Mouse (Mus musculus): ENCODE results near the gene Hpse2. TPM values are rescaled to one million over a fixed set of nuclear protein-coding genes. Genes with fewer than 3 reads are reported as not detected.

The Hpse2 gene
- total RNA-seq, 1 experiment = 0.27 TPM

- Histone ChIP-seq H3K4me3 (ENCODE audit: insufficient read depth in 1 of 2, low read depth in 1 of 2, low read length in 2 of 2, poor library complexity in 1 of 2, severe bottlenecking in 1 of 2) (no peak overlapping the region), H3K9me3 (ENCODE audit: control insufficient read depth, insufficient read depth, low read depth, low read length) (no peaks in the 10 kb centered on the region), H3K36me3 (ENCODE audit: control insufficient read depth, insufficient read depth, low read length, poor library complexity, severe bottlenecking) (no peaks in the 10 kb centered on the region), H3K9ac (ENCODE audit: insufficient read depth, low read depth, low read length, poor library complexity, severe bottlenecking) (no peak overlapping the region), H3K4me1 (ENCODE audit: control insufficient read depth in 2 of 2, insufficient read depth in 2 of 2, low read length in 2 of 2, poor library complexity in 1 of 2) (no peaks in the 10 kb centered on the region), H3K27ac (ENCODE audit: insufficient read depth, low read depth, low read length, poor library complexity, severe bottlenecking) (no peak overlapping the region)
- in situ Hi-C loops (cut with MboI; ENCODE audit: low sequenced_read_pairs in 2 of 2, unreplicated experiment in 2 of 2) = no loop called here
- DNase-seq (ENCODE audit: low read depth, low spot score) = no peak
- TF ChIP-seq ZC3H11A (IDR thresholded peaks at IDR 0.05; ENCODE audit: borderline replicate concordance, low read depth, low read length) (no peak), MAFK (IDR thresholded peaks at IDR 0.05; ENCODE audit: insufficient read depth, low read depth, low read length) (no peak), ZNF384 (IDR thresholded peaks at IDR 0.05; ENCODE audit: low read depth, low read length) (no peak), CHD2 (IDR thresholded peaks at IDR 0.05; ENCODE audit: low read depth, low read length) (no peak), HCFC1 (IDR thresholded peaks at IDR 0.05; ENCODE audit: borderline replicate concordance, insufficient read depth, low read length) (no peak)
These were observed 391.7 kb downstream of the Hpse2 start for GRCm38 (mm10) chr19:42996406-42996805.

- Histone ChIP-seq H3K9me3 (ENCODE audit: control insufficient read depth, insufficient read depth, low read depth, low read length) (no peaks in the 10 kb centered on the region), H3K4me3 (ENCODE audit: insufficient read depth in 1 of 2, low read depth in 1 of 2, low read length in 2 of 2, poor library complexity in 1 of 2, severe bottlenecking in 1 of 2) (no peak overlapping the region), H3K27ac (ENCODE audit: insufficient read depth, low read depth, low read length, poor library complexity, severe bottlenecking) (no peak overlapping the region), H3K4me1 (ENCODE audit: control insufficient read depth in 2 of 2, insufficient read depth in 2 of 2, low read length in 2 of 2, poor library complexity in 1 of 2) (no peaks in the 10 kb centered on the region), H3K9ac (ENCODE audit: insufficient read depth, low read depth, low read length, poor library complexity, severe bottlenecking) (no peak overlapping the region), H3K36me3 (ENCODE audit: control insufficient read depth, insufficient read depth, low read length, poor library complexity, severe bottlenecking) (no peaks in the 10 kb centered on the region)
- TF ChIP-seq CHD2 (IDR thresholded peaks at IDR 0.05; ENCODE audit: low read depth, low read length) (no peak), ZC3H11A (IDR thresholded peaks at IDR 0.05; ENCODE audit: borderline replicate concordance, low read depth, low read length) (no peak), ZNF384 (IDR thresholded peaks at IDR 0.05; ENCODE audit: low read depth, low read length) (no peak), MAFK (IDR thresholded peaks at IDR 0.05; ENCODE audit: insufficient read depth, low read depth, low read length) (no peak), HCFC1 (IDR thresholded peaks at IDR 0.05; ENCODE audit: borderline replicate concordance, insufficient read depth, low read length) (no peak)
- in situ Hi-C loops (cut with MboI; ENCODE audit: low sequenced_read_pairs in 2 of 2, unreplicated experiment in 2 of 2) = no loop called here
- no peak for DNase-seq (ENCODE audit: low read depth, low spot score)
These were observed 399.3 kb downstream of the Hpse2 start for GRCm38 (mm10) chr19:42988833-42989232.

GRCm38 (mm10) chr19:42986315-42986701, 401.8 kb downstream of the Hpse2 start:
- Histone ChIP-seq H3K9ac (ENCODE audit: insufficient read depth, low read depth, low read length, poor library complexity, severe bottlenecking) (no peak overlapping the region), H3K27ac (ENCODE audit: insufficient read depth, low read depth, low read length, poor library complexity, severe bottlenecking) (no peak overlapping the region), H3K36me3 (ENCODE audit: control insufficient read depth, insufficient read depth, low read length, poor library complexity, severe bottlenecking) (no peaks in the 10 kb centered on the region), H3K4me1 (ENCODE audit: control insufficient read depth in 2 of 2, insufficient read depth in 2 of 2, low read length in 2 of 2, poor library complexity in 1 of 2) (no peaks in the 10 kb centered on the region), H3K4me3 (ENCODE audit: insufficient read depth in 1 of 2, low read depth in 1 of 2, low read length in 2 of 2, poor library complexity in 1 of 2, severe bottlenecking in 1 of 2) (no peak overlapping the region), H3K9me3 (ENCODE audit: control insufficient read depth, insufficient read depth, low read depth, low read length) (no peaks in the 10 kb centered on the region)
- no peak for TF ChIP-seq ZNF384 (IDR thresholded peaks at IDR 0.05; ENCODE audit: low read depth, low read length)
- TF ChIP-seq HCFC1 (IDR thresholded peaks at IDR 0.05; ENCODE audit: borderline replicate concordance, insufficient read depth, low read length) = no peak
- TF ChIP-seq CHD2 (IDR thresholded peaks at IDR 0.05; ENCODE audit: low read depth, low read length) = no peak
- no peak for TF ChIP-seq MAFK (IDR thresholded peaks at IDR 0.05; ENCODE audit: insufficient read depth, low read depth, low read length)
- no peak for TF ChIP-seq ZC3H11A (IDR thresholded peaks at IDR 0.05; ENCODE audit: borderline replicate concordance, low read depth, low read length)
- no peak for DNase-seq (ENCODE audit: low read depth, low spot score)
- in situ Hi-C loops (cut with MboI; ENCODE audit: low sequenced_read_pairs in 2 of 2, unreplicated experiment in 2 of 2) = no loop called here

- TF ChIP-seq CHD2 (IDR thresholded peaks at IDR 0.05; ENCODE audit: low read depth, low read length) (no peak), MAFK (IDR thresholded peaks at IDR 0.05; ENCODE audit: insufficient read depth, low read depth, low read length) (no peak), ZNF384 (IDR thresholded peaks at IDR 0.05; ENCODE audit: low read depth, low read length) (no peak), ZC3H11A (IDR thresholded peaks at IDR 0.05; ENCODE audit: borderline replicate concordance, low read depth, low read length) (no peak), HCFC1 (IDR thresholded peaks at IDR 0.05; ENCODE audit: borderline replicate concordance, insufficient read depth, low read length) (no peak)
These were observed 402.5 kb downstream of the Hpse2 start for GRCm38 (mm10) chr19:42985372-42986314.

More at GRCm38 (mm10) chr19:42985372-42986314, 402.5 kb downstream of the Hpse2 start:
- in situ Hi-C loops (cut with MboI; ENCODE audit: low sequenced_read_pairs in 2 of 2, unreplicated experiment in 2 of 2) = no loop called here
- no peak for DNase-seq (ENCODE audit: low read depth, low spot score)
- Histone ChIP-seq H3K36me3 (ENCODE audit: control insufficient read depth, insufficient read depth, low read length, poor library complexity, severe bottlenecking) (no peaks in the 10 kb centered on the region), H3K27ac (ENCODE audit: insufficient read depth, low read depth, low read length, poor library complexity, severe bottlenecking) (no peak overlapping the region), H3K4me3 (ENCODE audit: insufficient read depth in 1 of 2, low read depth in 1 of 2, low read length in 2 of 2, poor library complexity in 1 of 2, severe bottlenecking in 1 of 2) (no peak overlapping the region), H3K9ac (ENCODE audit: insufficient read depth, low read depth, low read length, poor library complexity, severe bottlenecking) (no peak overlapping the region), H3K9me3 (ENCODE audit: control insufficient read depth, insufficient read depth, low read depth, low read length) (no peaks in the 10 kb centered on the region), H3K4me1 (ENCODE audit: control insufficient read depth in 2 of 2, insufficient read depth in 2 of 2, low read length in 2 of 2, poor library complexity in 1 of 2) (no peaks in the 10 kb centered on the region)
